Mouse (Mus musculus): ENCODE measurements around the gene Alg13.

DNA sequence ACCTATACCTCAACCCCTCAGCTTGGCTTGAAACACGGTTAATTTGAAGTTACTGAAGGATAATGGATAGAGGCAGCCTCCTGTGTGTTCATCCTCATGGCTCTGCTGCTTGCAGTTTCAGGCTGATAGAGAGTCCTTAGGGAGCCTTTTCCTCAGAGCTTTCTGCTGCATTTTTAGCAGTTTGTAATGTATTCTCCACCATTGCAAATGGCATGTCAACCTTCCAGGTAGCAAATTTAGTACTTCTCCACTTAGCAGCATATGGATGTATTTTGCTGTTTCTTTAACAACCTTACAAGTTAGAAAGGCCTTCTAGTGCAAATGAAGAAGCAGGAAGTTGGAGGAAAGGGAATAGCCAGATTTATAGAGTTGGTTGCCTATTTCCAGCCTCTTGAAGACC lies 102.7 kb downstream of the Alg13 start:
- TF ChIP-seq CTCF (IDR thresholded peaks at IDR 0.05; ENCODE audit: low read depth, low read length), result no peak
- TF ChIP-seq POLR2A (IDR thresholded peaks at IDR 0.05; ENCODE audit: insufficient read depth, low read length), result no peak
